Mouse (Mus musculus): ENCODE data around the gene Pde8a. TPM values are rescaled to one million over a fixed set of nuclear protein-coding genes. Genes with fewer than 3 reads are reported as not detected.
A peak's percentile ranks its signal among the peaks of the same experiment; 100 is the strongest.

The Pde8a gene
- polyA plus RNA-seq, 1 experiment from 2014 or later, result 2.5 TPM

- Histone ChIP-seq H3K9me3 (no peaks in the 10 kb centered on the region), H3K4me1 (replicated peaks) (peaks cover 25% of the 10 kb centered on the region), H3K27me3 (peaks cover 88% of the 10 kb centered on the region), H3K9ac (peak overlapping the region; percentile 59), H3K27ac (replicated peaks) (peak overlapping the region; percentile 57), H3K4me3 (peak overlapping the region; percentile 46), H3K36me3 (no peaks in the 10 kb centered on the region), H3K4me2 (peak overlapping the region; percentile 61)
- peak; percentile 93 for ATAC-seq (ENCODE audit: low read depth)
- under 1% methylated on average over 57 of the region's 57 CpGs for WGBS
Observed at GRCm38 (mm10) chr7:81212697-81213346, 574 bp upstream of the Pde8a start.

GRCm38 (mm10) chr7:81214153-81214907 is 934 bp downstream of the Pde8a start:
- H3K27me3 ChIP-seq, result peaks cover 83% of the 10 kb centered on the region
- H3K4me1 ChIP-seq (replicated peaks), result peaks cover 25% of the 10 kb centered on the region
- H3K4me3 ChIP-seq, result peak overlapping the region; percentile 46
- no peak overlapping the region for H3K27ac ChIP-seq (replicated peaks)
- 4% methylated on average over 40 of the region's 40 CpGs for WGBS
- H3K4me2 ChIP-seq, result peak overlapping the region; percentile 61
- H3K9me3 ChIP-seq, result no peaks in the 10 kb centered on the region
- H3K9ac ChIP-seq, result peak overlapping the region; percentile 59; the same call in 1 of the 2 replicates
- no peak for ATAC-seq (ENCODE audit: low read depth)
- H3K36me3 ChIP-seq, result no peaks in the 10 kb centered on the region

GRCm38 (mm10) chr7:81215950-81216349 is 2.6 kb downstream of the Pde8a start:
- no peak overlapping the region for H3K9ac ChIP-seq
- no peak overlapping the region for H3K4me3 ChIP-seq
- H3K36me3 ChIP-seq, result no peaks in the 10 kb centered on the region
- no peak for ATAC-seq (ENCODE audit: low read depth)
- H3K4me2 ChIP-seq, result no peak overlapping the region
- no peaks in the 10 kb centered on the region for H3K9me3 ChIP-seq
- peaks cover 68% of the 10 kb centered on the region for H3K27me3 ChIP-seq
- peaks cover 25% of the 10 kb centered on the region for H3K4me1 ChIP-seq (replicated peaks)
- WGBS, result 84% methylated on average over 1 of the region's 1 CpGs
- no peak overlapping the region for H3K27ac ChIP-seq (replicated peaks)

- no peaks in the 10 kb centered on the region for H3K4me1 ChIP-seq (replicated peaks)
- no peak overlapping the region for H3K4me3 ChIP-seq
- no peaks in the 10 kb centered on the region for H3K36me3 ChIP-seq
- H3K27ac ChIP-seq (replicated peaks), result no peak overlapping the region
- H3K9ac ChIP-seq, result no peak overlapping the region
- 73% methylated on average over 7 of the region's 7 CpGs for WGBS
- ATAC-seq (ENCODE audit: low read depth), result no peak
- peaks cover 34% of the 10 kb centered on the region for H3K27me3 ChIP-seq
- H3K4me2 ChIP-seq, result no peak overlapping the region
- no peaks in the 10 kb centered on the region for H3K9me3 ChIP-seq
Observed at GRCm38 (mm10) chr7:81219321-81219720, 5.9 kb downstream of the Pde8a start.

GRCm38 (mm10) chr7:81220381-81220780 is 7.0 kb downstream of the Pde8a start:
- Histone ChIP-seq H3K4me3 (no peak overlapping the region), H3K4me2 (no peak overlapping the region), H3K4me1 (replicated peaks) (no peaks in the 10 kb centered on the region), H3K36me3 (no peaks in the 10 kb centered on the region), H3K27me3 (peaks cover 23% of the 10 kb centered on the region), H3K9me3 (no peaks in the 10 kb centered on the region), H3K27ac (replicated peaks) (no peak overlapping the region), H3K9ac (no peak overlapping the region)
- 73% methylated on average over 3 of the region's 3 CpGs for WGBS
- no peak for ATAC-seq (ENCODE audit: low read depth)

GRCm38 (mm10) chr7:81224260-81224659 is 10.9 kb downstream of the Pde8a start:
- no peak for ATAC-seq (ENCODE audit: low read depth)
- Histone ChIP-seq H3K9me3 (no peaks in the 10 kb centered on the region), H3K27me3 (no peaks in the 10 kb centered on the region), H3K27ac (replicated peaks) (no peak overlapping the region), H3K36me3 (no peaks in the 10 kb centered on the region), H3K4me3 (no peak overlapping the region), H3K4me1 (replicated peaks) (no peaks in the 10 kb centered on the region), H3K9ac (no peak overlapping the region), H3K4me2 (no peak overlapping the region)
- WGBS, result 88% methylated on average over 7 of the region's 7 CpGs

- no peak overlapping the region for H3K4me3 ChIP-seq
- no peaks in the 10 kb centered on the region for H3K27me3 ChIP-seq
- H3K4me1 ChIP-seq (replicated peaks), result no peaks in the 10 kb centered on the region
- no peak overlapping the region for H3K4me2 ChIP-seq
- ATAC-seq (ENCODE audit: low read depth), result no peak
- no peak overlapping the region for H3K27ac ChIP-seq (replicated peaks)
- no peak overlapping the region for H3K9ac ChIP-seq
- no peaks in the 10 kb centered on the region for H3K9me3 ChIP-seq
- 86% methylated on average over 7 of the region's 7 CpGs for WGBS
- no peaks in the 10 kb centered on the region for H3K36me3 ChIP-seq
Observed at GRCm38 (mm10) chr7:81230091-81230792, 16.8 kb downstream of the Pde8a start.

GRCm38 (mm10) chr7:81232674-81233073 is 19.3 kb downstream of the Pde8a start:
- no peaks in the 10 kb centered on the region for H3K36me3 ChIP-seq
- no peaks in the 10 kb centered on the region for H3K9me3 ChIP-seq
- no peak overlapping the region for H3K9ac ChIP-seq
- no peaks in the 10 kb centered on the region for H3K27me3 ChIP-seq
- H3K4me3 ChIP-seq, result no peak overlapping the region
- H3K4me1 ChIP-seq (replicated peaks), result no peaks in the 10 kb centered on the region
- no peak overlapping the region for H3K27ac ChIP-seq (replicated peaks)
- no peak for ATAC-seq (ENCODE audit: low read depth)
- no peak overlapping the region for H3K4me2 ChIP-seq
- 90% methylated on average over 2 of the region's 2 CpGs for WGBS

- WGBS, result 81% methylated on average over 2 of the region's 2 CpGs
- Histone ChIP-seq H3K9ac (no peak overlapping the region), H3K4me1 (replicated peaks) (no peaks in the 10 kb centered on the region), H3K9me3 (no peaks in the 10 kb centered on the region), H3K4me3 (no peak overlapping the region), H3K4me2 (no peak overlapping the region), H3K27me3 (no peaks in the 10 kb centered on the region), H3K36me3 (no peaks in the 10 kb centered on the region), H3K27ac (replicated peaks) (no peak overlapping the region)
- no peak for ATAC-seq (ENCODE audit: low read depth)
Observed at GRCm38 (mm10) chr7:81235117-81235516, 21.7 kb downstream of the Pde8a start.

- H3K9ac ChIP-seq, result no peak overlapping the region
- no peaks in the 10 kb centered on the region for H3K9me3 ChIP-seq
- 85% methylated on average over 4 of the region's 4 CpGs for WGBS
- no peaks in the 10 kb centered on the region for H3K4me1 ChIP-seq (replicated peaks)
- H3K36me3 ChIP-seq, result no peaks in the 10 kb centered on the region
- ATAC-seq (ENCODE audit: low read depth), result no peak
- H3K4me2 ChIP-seq, result no peak overlapping the region
- no peak overlapping the region for H3K4me3 ChIP-seq
- no peaks in the 10 kb centered on the region for H3K27me3 ChIP-seq
- no peak overlapping the region for H3K27ac ChIP-seq (replicated peaks)
Observed at GRCm38 (mm10) chr7:81235600-81236223, 22.3 kb downstream of the Pde8a start.

GRCm38 (mm10) chr7:81243361-81243760 is 30.0 kb downstream of the Pde8a start:
- no peak overlapping the region for H3K4me3 ChIP-seq
- 75% methylated on average over 5 of the region's 5 CpGs for WGBS

GRCm38 (mm10) chr7:81249854-81250279 is 36.5 kb downstream of the Pde8a start:
- Histone ChIP-seq H3K4me2 (no peak overlapping the region), H3K27ac (replicated peaks) (no peak overlapping the region), H3K36me3 (no peaks in the 10 kb centered on the region), H3K4me3 (no peak overlapping the region), H3K4me1 (replicated peaks) (no peaks in the 10 kb centered on the region), H3K9ac (no peak overlapping the region), H3K27me3 (no peaks in the 10 kb centered on the region), H3K9me3 (no peaks in the 10 kb centered on the region)
- 83% methylated on average over 3 of the region's 3 CpGs for WGBS
- ATAC-seq (ENCODE audit: low read depth), result no peak

More at GRCm38 (mm10) chr7:81243361-81243760, 30.0 kb downstream of the Pde8a start:
- Histone ChIP-seq H3K9ac (no peak overlapping the region), H3K4me1 (replicated peaks) (no peaks in the 10 kb centered on the region), H3K27me3 (no peaks in the 10 kb centered on the region), H3K4me2 (no peak overlapping the region), H3K27ac (replicated peaks) (no peak overlapping the region), H3K36me3 (no peaks in the 10 kb centered on the region), H3K9me3 (no peaks in the 10 kb centered on the region)
- ATAC-seq (ENCODE audit: low read depth), result no peak
